ENCODE assay signal across 22 mouse cellular contexts in the genomic region with DNA sequence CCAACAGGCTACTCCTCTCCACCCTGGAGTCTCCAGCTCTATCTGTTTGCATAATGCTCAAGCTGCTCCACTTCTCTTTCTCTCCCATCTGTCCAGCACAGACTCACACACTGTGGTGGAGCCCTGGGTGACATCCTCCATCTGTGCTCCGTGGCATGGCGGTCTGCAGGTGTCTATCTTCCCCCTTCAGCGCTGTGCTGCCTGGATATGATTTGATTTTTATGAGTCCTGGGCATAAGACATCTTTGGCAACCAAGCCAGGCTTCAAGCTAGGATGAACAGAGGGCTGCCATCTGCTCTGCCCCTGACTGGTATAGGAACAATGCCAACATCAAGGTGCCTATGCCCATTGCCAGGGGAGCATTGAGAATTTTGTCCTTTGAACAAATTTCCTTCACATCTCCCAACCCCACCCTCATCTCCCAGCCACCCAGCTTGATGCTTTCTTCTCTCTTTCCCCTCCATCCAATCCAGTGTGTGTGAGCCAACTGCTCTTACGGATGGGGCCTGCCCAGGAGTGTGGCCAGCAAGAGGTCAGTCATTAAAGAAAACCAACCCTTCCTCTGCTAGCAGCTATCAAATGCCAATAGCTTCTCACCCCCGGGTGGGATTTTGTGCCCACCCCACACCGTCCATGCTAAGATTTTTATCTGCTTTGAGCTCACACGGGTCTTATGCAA. TPM values are rescaled to one million over a fixed set of nuclear protein-coding genes. Genes with fewer than 3 reads are reported as not detected.
DNase-seq lines count a peak whose midpoint lies in the region; ATAC-seq and TF ChIP-seq lines count a peak whose summit lies in the region.
"Had no signal": no experiment of that assay in that cellular context is flagged by ENCODE, and none has a peak within 500 bp of the region (broad histone marks: within the 10 kb centered on the region; RNA-seq: fewer than 3 reads in every experiment).

No protein-coding gene starts in this region.

- intact Hi-C loops in left cerebral cortex, postnatal 4 days (cut with DNase I), result loop anchor here (5.0 kb wide), 1 partner anchor 54 kb away; no protein-coding TSS in a partner anchor

- TF ChIP-seq POLR2A in brain, embryonic 14.5 days (IDR thresholded peaks at IDR 0.05; ENCODE audit: borderline replicate concordance, extremely low read depth, insufficient read depth, insufficient read length, poor library complexity, severe bottlenecking), result no peak

- TF ChIP-seq CTCF in brain, embryonic 14.5 days (IDR thresholded peaks at IDR 0.05; ENCODE audit: borderline replicate concordance, extremely low read depth, insufficient read depth, insufficient read length), result no peak

- peak; percentile 76 for DNase-seq in left cerebral cortex, postnatal 4 days
- DNase-seq in left cerebral cortex, adult 8-10 months (ENCODE audit: low spot score in 2 of 2), result no peak
- DNase-seq in brain, embryonic 14.5 days (ENCODE audit: low read depth), result peak; percentile 76
- peak; percentile 79 to 89 for DNase-seq in cerebellum, postnatal 14 days
- DNase-seq in adrenal gland, adult (ENCODE audit: inconsistent age in 2 of 2, low spot score in 1 of 2), result no peak
- DNase-seq in left cerebral cortex, adult 9 months (ENCODE audit: low spot score in 2 of 2), result no peak
- no peak for DNase-seq in adrenal gland, postnatal 14 days
- DNase-seq: midbrain, embryonic 14.5 days; right cerebral cortex, adult 18-20 months had no signal

- ATAC-seq in cerebellum, adult (ENCODE audit: insufficient number of reproducible peaks, low FRiP score, low TSS enrichment), result peak; percentile 91
- ATAC-seq: CD4-positive, CD25-positive, alpha-beta regulatory T cell, adult 4 months had no signal

RNA-seq across cellular contexts. Expression of a gene that starts 3.2 kb away (rescaled TPM):
- not detected for total RNA-seq in left cerebral cortex, postnatal 4 days (2021)
- total RNA-seq in left cerebral cortex, adult 8-10 months (2022), result under 1 TPM in 1 of 4 experiments, not detected in 3; 0.40 TPM
- polyA plus RNA-seq in brain, embryonic 14.5 days (2012; rRNA removed), result not detected in 2 replicates
- 1.4 TPM in 2 replicates for total RNA-seq in adrenal gland, postnatal 14 days (2021)
- total RNA-seq: layer of hippocampus, adult 2 months; left cerebral cortex, postnatal 10 days had no signal
- polyA plus RNA-seq: CD4-positive, CD25-positive, alpha-beta regulatory T cell, adult 4 months; erythroblast, embryonic 14.5 days; midbrain, embryonic 14.5 days; testis, adult 2 months had no signal

RNA-seq across cellular contexts. Expression of a gene that starts 8.3 kb away (rescaled TPM):
- total RNA-seq in left cerebral cortex, postnatal 4 days (2021), result 10 to 100 TPM; 14.6 to 14.8 TPM
- 1 to 10 TPM; 7.4 to 9.9 (median 8.8) TPM for total RNA-seq in left cerebral cortex, adult 8-10 months (2022)
- polyA plus RNA-seq in brain, embryonic 14.5 days (2012; rRNA removed), result 14.5 and 14.8 TPM in 2 replicates
- 8.3 and 9.9 TPM in 2 replicates for total RNA-seq in adrenal gland, postnatal 14 days (2021)

RNA-seq across cellular contexts. Expression of a gene that starts 13.7 kb away (rescaled TPM):
- not detected for total RNA-seq in left cerebral cortex, postnatal 4 days (2021)
- not detected for total RNA-seq in left cerebral cortex, adult 8-10 months (2022)
- polyA plus RNA-seq in brain, embryonic 14.5 days (2012; rRNA removed), result not detected in 2 replicates
- total RNA-seq in adrenal gland, postnatal 14 days (2021), result 1.3 and 16.7 TPM in 2 replicates
- total RNA-seq: adrenal gland, adult 8-10 months; heart, adult 18-20 months; layer of hippocampus, adult 2 months; left cerebral cortex, postnatal 10 days; MEL had no signal
- polyA plus RNA-seq: CD4-positive, CD25-positive, alpha-beta regulatory T cell, adult 4 months; erythroblast, embryonic 14.5 days; heart, embryonic 15.5 days; kidney, embryonic 16.5 days; macrophage; midbrain, embryonic 14.5 days; spleen, adult 2 months had no signal

RNA-seq across cellular contexts. Expression of a gene that starts 24.0 kb away (rescaled TPM):
- total RNA-seq in left cerebral cortex, postnatal 4 days (2021), result not detected
- not detected for total RNA-seq in left cerebral cortex, adult 8-10 months (2022)
- 0.22 TPM in 1 of 2 replicates, not detected in the other for polyA plus RNA-seq in brain, embryonic 14.5 days (2012; rRNA removed)
- total RNA-seq in adrenal gland, postnatal 14 days (2021), result 0.85 TPM in 1 of 2 replicates, not detected in the other
- total RNA-seq: adrenal gland, adult 8-10 months; heart, adult 18-20 months; layer of hippocampus, adult 2 months; left cerebral cortex, postnatal 10 days; MEL had no signal
- polyA plus RNA-seq: CD4-positive, CD25-positive, alpha-beta regulatory T cell, adult 4 months; erythroblast, embryonic 14.5 days; heart, embryonic 15.5 days; macrophage; midbrain, embryonic 14.5 days; spleen, adult 2 months had no signal

RNA-seq across cellular contexts. Expression of a gene that starts 32.9 kb away (rescaled TPM):
- not detected for total RNA-seq in left cerebral cortex, postnatal 4 days (2021)
- not detected for total RNA-seq in left cerebral cortex, adult 8-10 months (2022)
- polyA plus RNA-seq in brain, embryonic 14.5 days (2012; rRNA removed), result not detected in 2 replicates
- 0.63 TPM in 1 of 2 replicates, not detected in the other for total RNA-seq in adrenal gland, postnatal 14 days (2021)
- total RNA-seq: adrenal gland, adult 8-10 months; heart, adult 18-20 months; layer of hippocampus, adult 2 months; left cerebral cortex, postnatal 10 days; MEL had no signal
- polyA plus RNA-seq: CD4-positive, CD25-positive, alpha-beta regulatory T cell, adult 4 months; erythroblast, embryonic 14.5 days; heart, embryonic 15.5 days; kidney, embryonic 16.5 days; macrophage; midbrain, embryonic 14.5 days; spleen, adult 2 months; testis, adult 2 months had no signal

Comparison
In these comparisons a context has a peak if more than half of its experiments do, and no peak if none do; other contexts are left out.
1. DNase-seq: peak in left cerebral cortex, postnatal 4 days (single experiment), brain, embryonic 14.5 days (single experiment) and cerebellum, postnatal 14 days (2 of 2); none in left cerebral cortex, adult 8-10 months (0 of 2), adrenal gland, adult (0 of 2), left cerebral cortex, adult 9 months (0 of 2) and adrenal gland, postnatal 14 days (single experiment).